Mouse (Mus musculus) kidney, postnatal 0 days (tissue): ENCODE data around the gene Lhb. TPM values are rescaled to one million over a fixed set of nuclear protein-coding genes. Genes with fewer than 3 reads are reported as not detected.
"Not testable (repeated sequence)": the region's sequence is repeated elsewhere in the genome, so short reads cannot be mapped to it uniquely, and the experiment has no call there.

Source experiments
- ATAC-seq: fragments of 200-750 bp; cut with Nextera tagmentation; replicated peaks from 2 replicates; pipeline ENCODE4 v1.8.0; 2017; ENCODE audit warnings: low read depth, moderate number of reproducible peaks, moderate TSS enrichment, moderate library complexity; ENCODE audit not compliant: low FRiP score
- DNase-seq: peaks from one replicate; pipeline ENCODE4 v3.0.0-alpha.2; 2016; ENCODE audit warnings: low spot score
- H3K27ac ChIP-seq: fragments of 300-500 bp; sonication (generic); 2 replicates; pipeline ENCODE4 v1.5.1; 2014; ENCODE audit warnings: mild to moderate bottlenecking
- H3K27me3 ChIP-seq: fragments of 300-500 bp; sonication (generic); 2 replicates; pipeline ENCODE4 v1.6.1; 2014; ENCODE audit warnings: low read length, mixed read lengths; ENCODE audit not compliant: insufficient read depth
- H3K36me3 ChIP-seq: fragments of 300-500 bp; sonication (generic); 2 replicates; pipeline ENCODE4 v1.6.1; 2014; ENCODE audit warnings: low read length, mixed read lengths; ENCODE audit not compliant: insufficient read depth
- H3K4me1 ChIP-seq: fragments of 300-500 bp; sonication (generic); replicated peaks from 2 replicates; pipeline ENCODE4 v1.6.1; 2014; ENCODE audit warnings: antibody characterized with exemption, low read length, mixed read lengths; ENCODE audit not compliant: insufficient read depth
- H3K4me2 ChIP-seq: fragments of 300-500 bp; sonication (generic); 2 replicates; pipeline ENCODE4 v1.6.1; 2014; ENCODE audit warnings: mild to moderate bottlenecking, low read length, moderate library complexity, mixed read lengths
- H3K4me3 ChIP-seq: fragments of 300-500 bp; sonication (generic); replicated peaks from 2 replicates; pipeline ENCODE4 v1.5.1; 2014; ENCODE audit warnings: low read depth, low read length
- H3K9ac ChIP-seq: fragments of 300-500 bp; sonication (generic); 2 replicates; pipeline ENCODE4 v1.6.1; 2014; ENCODE audit warnings: low read depth, low read length
- H3K9me3 ChIP-seq: fragments of 300-500 bp; sonication (generic); replicated peaks from 2 replicates; pipeline ENCODE4 v1.6.1; 2016; ENCODE audit warnings: low read length, inconsistent platforms, mixed read lengths
- CTCF ChIP-seq: IDR thresholded peaks from 2 replicates; pipeline ENCODE4 v1.5.1; 2016; ENCODE audit warnings: antibody characterized with exemption, low read depth, mild to moderate bottlenecking, moderate library complexity
- WGBS: fragments of 180-500 bp; shearing (Covaris S2); extraction: QIAGEN DNeasy Blood & Tissue Kit; methylation state at CpG from one replicate; pipeline ENCODE4 v1.1.7; 2014; 5-methylcytosine and 5-hydroxymethylcytosine counted together
- polyA plus RNA-seq: library from polyadenylated mRNA; unstranded; fragments of >200 nt; fragmentation: Nextera tagmentation; extraction: Ambion mirVana; gene quantifications from 2 replicates; pipeline ENCODE4 v1.2.1, GENCODE M21; 2015

Gene Lhb
- polyA plus RNA-seq, 1 experiment from 2014 or later = not detected

DNA sequence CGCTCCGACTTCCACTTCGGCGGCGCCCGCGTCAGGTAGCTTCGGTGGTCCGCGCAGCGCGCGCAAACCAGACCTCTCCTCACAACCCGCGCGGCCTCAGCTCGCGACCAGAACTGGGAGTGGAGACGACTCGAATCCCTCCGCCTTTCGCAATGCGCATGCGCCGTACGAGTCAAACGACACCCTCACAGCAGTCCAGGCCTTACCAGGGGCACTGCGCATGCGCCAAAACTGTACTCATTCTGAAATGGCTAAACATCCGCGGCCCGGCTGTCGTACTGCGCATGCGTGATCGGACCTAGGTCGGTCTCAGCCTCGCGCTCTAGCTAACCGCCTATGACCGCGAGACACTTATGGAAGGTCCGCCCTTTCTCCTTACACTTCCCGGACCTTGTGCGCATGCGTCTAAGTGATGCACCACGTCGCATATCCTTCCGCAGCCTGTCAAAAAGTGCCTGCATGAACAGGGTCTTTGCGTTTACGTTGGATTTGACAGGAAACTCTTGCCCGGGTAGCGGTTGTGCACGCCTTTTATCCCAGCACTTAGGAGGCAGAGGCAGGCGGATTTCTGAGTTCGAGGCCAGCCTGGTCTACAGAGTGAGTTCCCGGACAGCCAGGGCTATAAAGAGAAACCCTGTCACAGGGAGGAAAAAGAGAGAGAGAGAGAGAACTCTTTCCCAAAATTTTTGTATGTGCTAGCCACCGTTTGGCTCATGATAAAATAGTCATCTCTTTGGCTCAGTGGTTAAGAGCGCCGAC is 24.9 kb upstream of the Lhb start, which contains the start of gene Snrnp70:
Gene Snrnp70, minus strand, starts transcription at position 165 of the 759 bp plus-strand sequence.
- DNase-seq (peak; percentile 100), ATAC-seq (peak; percentile 96)
- TF ChIP-seq CTCF = no peak
- peaks cover 14% of the 10 kb centered on the region for H3K36me3 ChIP-seq
- no peaks in the 10 kb centered on the region for H3K9me3 ChIP-seq
- H3K27ac ChIP-seq = peak within 1 kb of the TSS; percentile 98
- H3K4me1 ChIP-seq = peaks cover 11% of the 10 kb centered on the region
- WGBS = under 1% methylated on average over 60 of the region's 60 CpGs
- no peaks in the 10 kb centered on the region for H3K27me3 ChIP-seq
- peak within 1 kb of the TSS; percentile 88 for H3K4me2 ChIP-seq
- H3K4me3 ChIP-seq = peak within 1 kb of the TSS; percentile 79
- H3K9ac ChIP-seq = peak within 1 kb of the TSS; percentile 91

DNA sequence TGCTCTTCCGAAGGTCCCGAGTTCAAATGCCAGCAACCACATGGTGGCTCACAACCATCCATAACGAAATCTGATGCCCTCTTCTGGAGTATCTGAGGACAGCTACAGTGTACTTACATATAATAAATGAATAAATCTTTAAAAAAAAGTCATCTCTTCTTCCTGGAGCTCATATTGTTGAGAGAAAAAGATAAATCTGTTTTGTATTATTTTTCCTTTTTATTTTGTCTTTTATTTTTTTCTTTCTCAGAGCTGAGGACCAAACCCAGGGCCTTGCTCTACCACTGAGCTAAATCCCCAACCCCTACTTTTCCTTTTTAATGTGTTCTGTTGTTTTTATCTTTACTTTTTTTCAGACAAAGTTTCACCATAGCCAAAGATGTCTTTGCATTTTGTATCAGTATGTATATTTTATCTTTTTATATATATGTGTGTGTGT is 24.3 kb upstream of the Lhb start:
- Histone ChIP-seq H3K4me1 (peaks cover 11% of the 10 kb centered on the region), H3K4me2 (peak overlapping the region; percentile 58), H3K27ac (0 out of 2 replicates have a peak overlapping the region, but pooled peaks have one; percentile 79), H3K4me3 (peak overlapping the region; percentile 45)
- WGBS = 1% methylated on average over 3 of the region's 3 CpGs
- H3K27me3 ChIP-seq, H3K9ac ChIP-seq, H3K36me3 ChIP-seq, DNase-seq, H3K9me3 ChIP-seq: not testable (repeated sequence)
- TF ChIP-seq CTCF = peak; percentile 56
- peak; percentile 22 for ATAC-seq

DNA sequence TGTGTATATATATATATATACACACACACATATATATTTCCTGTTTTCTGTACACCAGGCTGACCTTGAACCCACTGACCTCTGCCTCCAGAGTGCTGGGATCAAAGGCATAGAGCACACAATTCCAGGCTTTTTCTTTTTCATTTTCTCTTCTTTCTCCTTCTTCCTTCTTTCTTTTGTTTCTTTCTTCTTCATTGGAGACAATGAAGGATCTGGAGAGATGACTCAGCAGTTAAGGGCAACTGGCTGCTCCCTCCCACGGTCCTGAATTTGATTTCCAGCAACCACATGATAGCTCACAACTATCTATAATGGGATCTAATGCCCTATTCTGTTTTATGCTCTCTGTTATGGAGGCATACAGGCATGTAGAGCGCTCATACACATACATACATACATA is 23.8 kb upstream of the Lhb start:
- H3K4me2 ChIP-seq = no peak overlapping the region
- peaks cover 11% of the 10 kb centered on the region for H3K4me1 ChIP-seq
- DNase-seq = no peak
- no peak overlapping the region for H3K9ac ChIP-seq
- 75% methylated on average over 2 of the region's 2 CpGs for WGBS
- H3K4me3 ChIP-seq = no peak overlapping the region
- no peak overlapping the region for H3K27ac ChIP-seq
- peaks cover 6% of the 10 kb centered on the region for H3K36me3 ChIP-seq
- H3K9me3 ChIP-seq = no peaks in the 10 kb centered on the region
- H3K27me3 ChIP-seq = no peaks in the 10 kb centered on the region
- no peak for TF ChIP-seq CTCF
- ATAC-seq = no peak

GRCm38 (mm10) chr7:45401521-45402085 is 19.0 kb upstream of the Lhb start:
- Histone ChIP-seq H3K27ac (no peak overlapping the region), H3K9ac (no peak overlapping the region), H3K4me1 (peaks cover 11% of the 10 kb centered on the region; the same call in 1 of the 2 replicates), H3K9me3 (no peaks in the 10 kb centered on the region), H3K27me3 (peaks cover 15% of the 10 kb centered on the region), H3K4me2 (no peak overlapping the region), H3K4me3 (no peak overlapping the region), H3K36me3 (no peaks in the 10 kb centered on the region)
- 63% methylated on average over 10 of the region's 10 CpGs for WGBS
- no peak for TF ChIP-seq CTCF
- ATAC-seq = no peak
- no peak for DNase-seq

- no peak overlapping the region for H3K4me2 ChIP-seq
- ATAC-seq (no peak), DNase-seq (peak; percentile 82)
- no peaks in the 10 kb centered on the region for H3K36me3 ChIP-seq
- peak; percentile 80 for TF ChIP-seq CTCF
- H3K27ac ChIP-seq = no peak overlapping the region
- peaks cover 11% of the 10 kb centered on the region; the same call in 1 of the 2 replicates for H3K4me1 ChIP-seq
- peaks cover 30% of the 10 kb centered on the region for H3K27me3 ChIP-seq
- 41% methylated on average over 6 of the region's 6 CpGs for WGBS
- H3K9ac ChIP-seq = no peak overlapping the region
- no peaks in the 10 kb centered on the region for H3K9me3 ChIP-seq
- H3K4me3 ChIP-seq = no peak overlapping the region
Observed at GRCm38 (mm10) chr7:45403532-45404261, 16.9 kb upstream of the Lhb start.
